Mouse (Mus musculus): ENCODE data around the gene Prdm12.
"Not testable (repeated sequence)": the region's sequence is repeated elsewhere in the genome, so short reads cannot be mapped to it uniquely, and the experiment has no call there.

The Prdm12 gene

DNA sequence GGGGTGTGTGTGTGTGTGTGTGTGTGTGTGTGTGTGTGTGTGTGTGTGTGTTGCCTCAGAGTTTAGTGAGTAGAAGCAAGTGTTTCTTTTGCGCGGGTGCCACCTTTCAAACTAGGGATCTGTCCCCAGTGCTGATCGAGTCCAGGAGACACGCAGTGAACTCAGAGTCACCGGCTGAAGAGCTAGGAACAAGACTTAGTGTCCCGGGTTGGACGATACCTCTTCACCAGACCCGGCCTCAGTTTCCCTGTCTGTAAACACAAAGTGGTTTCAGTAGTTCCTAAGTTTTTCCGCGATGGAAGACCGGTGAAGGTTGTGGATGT, 1.6 kb downstream of the Prdm12 start:
- no peak for DNase-seq (ENCODE audit: inconsistent age in 2 of 2, low spot score in 1 of 2)

DNA sequence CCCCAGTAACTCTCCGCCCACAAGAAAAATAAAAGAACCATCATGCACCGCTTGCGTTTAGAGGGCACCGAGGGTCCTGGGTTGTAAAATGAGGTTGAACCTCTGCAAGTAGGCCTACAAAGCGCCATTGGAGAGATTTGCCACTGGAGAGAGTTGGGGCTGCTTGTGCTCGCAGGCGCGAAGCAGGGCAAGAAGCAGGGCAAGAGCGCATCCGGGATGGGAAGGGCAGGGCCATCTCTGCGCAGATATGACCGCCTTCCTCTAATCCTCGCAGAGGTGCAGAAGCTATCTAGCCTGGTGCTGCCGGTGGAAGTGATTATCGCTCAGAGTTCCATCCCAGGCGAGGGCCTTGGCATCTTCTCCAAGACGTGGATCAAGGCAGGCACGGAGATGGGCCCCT, 2.1 kb downstream of the Prdm12 start:
- DNase-seq (ENCODE audit: inconsistent age in 2 of 2, low spot score in 1 of 2) = no peak

DNA sequence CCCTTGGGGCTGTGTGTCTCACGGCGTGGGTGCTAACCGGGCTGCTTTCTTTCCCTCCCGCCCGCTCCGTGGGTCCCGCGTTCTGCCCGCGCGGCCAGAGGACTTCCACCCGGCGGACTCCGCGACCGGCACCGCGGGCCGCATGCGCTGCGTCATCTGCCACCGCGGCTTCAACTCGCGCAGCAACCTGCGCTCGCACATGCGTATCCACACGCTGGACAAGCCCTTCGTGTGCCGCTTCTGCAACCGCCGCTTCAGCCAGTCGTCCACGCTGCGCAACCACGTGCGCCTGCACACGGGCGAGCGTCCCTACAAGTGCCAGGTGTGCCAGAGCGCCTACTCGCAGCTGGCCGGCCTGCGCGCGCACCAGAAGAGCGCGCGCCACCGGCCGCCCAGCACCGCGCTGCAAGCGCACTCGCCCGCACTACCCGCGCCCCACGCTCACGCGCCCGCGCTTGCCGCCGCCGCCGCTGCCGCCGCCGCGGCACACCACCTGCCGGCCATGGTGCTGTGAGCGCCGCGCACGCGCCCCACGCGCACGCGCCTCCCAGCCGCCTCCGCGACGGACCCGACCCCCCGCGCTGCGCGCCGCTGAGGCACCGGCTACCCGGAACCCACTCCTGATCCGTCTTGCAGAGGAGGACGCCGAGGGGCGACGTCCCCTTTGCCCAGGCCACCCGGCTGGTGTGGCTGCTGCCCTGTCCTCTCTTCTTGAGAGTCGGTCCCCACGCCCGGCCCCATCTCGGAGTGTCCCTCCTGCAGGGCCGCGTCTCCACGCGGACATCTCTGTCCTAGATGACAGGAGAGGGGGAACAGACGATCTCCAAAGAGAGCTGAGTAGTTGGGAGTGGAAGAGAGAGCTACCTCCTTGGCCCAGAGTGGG, 14.4 kb downstream of the Prdm12 start:
- peak; percentile 22 to 58 for DNase-seq (ENCODE audit: inconsistent age in 2 of 2, low spot score in 1 of 2)

DNA sequence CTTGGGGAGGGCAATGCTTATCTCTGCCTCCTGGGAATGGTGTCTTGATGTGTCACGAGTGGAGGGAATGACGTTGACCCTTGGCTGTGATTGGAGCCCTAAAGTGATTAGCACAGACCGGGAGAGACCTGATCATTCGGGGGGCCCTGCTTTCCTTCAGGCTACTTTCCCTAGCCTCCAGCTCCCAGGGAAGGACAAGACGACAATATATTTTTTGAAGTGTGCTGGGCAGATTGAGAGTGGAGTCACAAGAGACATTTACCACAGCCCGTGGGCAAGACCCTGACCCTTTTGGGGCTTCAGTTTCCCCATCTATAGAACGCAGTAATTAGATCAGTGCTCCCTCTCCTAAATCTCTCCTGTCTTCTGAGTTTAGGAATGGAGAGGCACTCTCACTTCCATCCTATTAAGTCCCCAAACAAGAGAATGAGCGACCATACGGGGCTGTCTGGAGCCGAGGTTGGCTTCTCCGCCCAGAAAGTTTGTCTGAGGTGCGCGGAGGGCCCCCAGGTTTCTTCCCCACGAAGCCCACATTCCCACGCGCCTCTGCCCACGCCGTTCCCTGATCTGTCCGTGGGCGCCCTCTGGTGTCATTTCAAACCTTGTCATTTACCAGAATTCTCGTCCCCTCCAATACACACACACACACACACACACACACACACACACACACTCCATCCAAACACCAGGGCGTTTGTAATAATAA, 15.2 kb downstream of the Prdm12 start:
- DNase-seq (ENCODE audit: inconsistent age in 2 of 2, low spot score in 1 of 2) = peak; percentile 49 to 83

DNA sequence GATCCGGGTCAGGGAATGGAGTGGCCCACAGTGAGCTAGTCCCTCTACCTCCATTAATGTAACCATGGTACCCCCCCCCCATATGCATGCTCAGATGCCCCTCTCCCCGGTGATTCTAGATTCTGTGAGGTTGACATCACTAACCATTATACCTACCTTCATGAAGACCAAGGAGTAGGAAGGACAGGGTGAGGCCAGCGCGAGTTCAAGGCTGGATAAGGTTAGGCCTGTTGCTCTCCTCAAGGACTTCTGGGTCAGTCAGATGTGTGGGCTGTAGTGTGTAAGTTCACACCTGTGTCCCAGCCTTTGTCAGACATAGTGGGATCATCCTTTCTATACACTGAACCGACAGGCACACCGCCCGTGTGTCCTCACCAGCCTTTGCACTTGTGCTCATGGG, 16.5 kb downstream of the Prdm12 start:
- DNase-seq (ENCODE audit: inconsistent age in 2 of 2, low spot score in 1 of 2) = no peak

DNA sequence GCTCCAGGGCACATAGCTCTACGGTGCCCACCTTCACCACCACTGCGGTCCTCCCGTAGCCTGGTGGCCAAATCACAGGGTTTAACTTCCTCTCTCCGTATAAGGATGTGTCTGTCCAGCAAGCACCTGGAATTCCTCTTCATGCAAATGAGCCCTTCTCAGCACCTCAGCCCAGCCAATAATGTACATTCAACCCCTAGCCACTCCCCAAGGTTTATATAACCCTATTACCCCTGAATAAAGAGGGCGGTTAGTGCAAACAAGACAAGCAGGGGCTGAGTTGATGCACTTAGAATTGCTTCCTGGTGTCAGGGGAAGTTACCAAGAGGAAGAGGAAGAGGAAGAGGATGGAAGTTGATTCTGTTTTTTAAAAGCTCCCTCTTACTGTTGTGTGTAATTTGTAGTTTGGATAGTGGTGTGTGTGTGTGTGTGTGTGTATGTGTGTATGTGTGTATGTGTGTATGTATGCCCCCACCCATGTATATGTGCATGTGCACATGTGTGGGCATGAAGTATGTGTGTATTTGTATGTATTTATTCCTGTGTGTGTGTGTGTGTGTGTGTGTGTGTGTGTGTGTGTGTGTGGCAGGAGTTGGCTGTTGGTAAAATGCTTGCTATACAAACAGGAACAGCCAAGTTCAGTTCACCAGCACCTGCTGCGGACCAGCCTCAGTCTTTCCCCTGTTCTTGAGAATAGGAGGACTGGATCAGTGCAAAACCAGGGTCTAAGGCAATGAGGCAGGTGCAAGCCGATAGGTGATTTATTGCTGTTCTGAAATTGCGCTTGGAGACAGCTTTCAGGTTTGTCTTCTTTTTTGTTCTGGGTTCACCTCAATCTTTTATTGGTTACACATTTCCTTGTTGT, 23.3 kb downstream of the Prdm12 start:
- DNase-seq (ENCODE audit: inconsistent age in 2 of 2, low spot score in 1 of 2) = no peak

DNA sequence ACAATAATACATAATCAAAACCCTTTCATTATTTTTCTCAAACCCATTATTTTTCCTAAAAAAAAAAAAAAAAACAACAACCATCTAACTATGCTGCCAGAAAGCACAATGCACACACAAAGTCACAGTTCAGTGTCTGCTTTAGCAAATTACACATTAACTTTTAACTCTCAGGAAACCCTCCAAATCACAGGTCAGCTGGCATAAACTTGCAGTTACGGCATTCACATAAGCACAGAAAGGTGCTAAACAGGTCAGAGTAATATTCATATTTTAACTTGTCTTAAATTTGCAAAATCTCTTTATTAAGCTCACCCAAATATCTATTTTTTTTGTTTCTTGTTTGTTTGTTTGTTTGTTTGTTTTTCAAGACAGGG, 24.0 kb downstream of the Prdm12 start:
- no peak for DNase-seq (ENCODE audit: inconsistent age in 2 of 2, low spot score in 1 of 2)

DNA sequence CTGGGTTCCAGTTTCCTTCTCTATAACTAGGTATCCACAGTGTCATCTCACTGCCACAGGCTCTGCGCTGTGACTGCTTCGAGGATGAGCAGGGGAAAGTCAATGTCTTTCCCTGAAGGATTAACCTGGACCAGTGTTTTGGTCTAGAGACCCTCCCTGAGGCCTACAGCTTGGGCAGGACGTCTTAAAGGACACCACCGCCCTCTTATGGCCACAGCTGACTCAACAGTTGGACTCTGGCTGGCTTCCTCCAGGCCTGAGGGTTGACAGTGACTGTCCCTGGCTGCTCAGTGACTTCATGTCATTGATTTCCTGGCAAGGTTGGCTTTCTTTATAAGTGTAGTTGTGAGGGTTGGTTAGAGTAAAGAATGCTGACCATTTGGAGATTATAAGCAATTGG, 27.5 kb downstream of the Prdm12 start:
- peak in 1 of 2 experiments; percentile 70 for DNase-seq (ENCODE audit: inconsistent age in 2 of 2, low spot score in 1 of 2)

DNA sequence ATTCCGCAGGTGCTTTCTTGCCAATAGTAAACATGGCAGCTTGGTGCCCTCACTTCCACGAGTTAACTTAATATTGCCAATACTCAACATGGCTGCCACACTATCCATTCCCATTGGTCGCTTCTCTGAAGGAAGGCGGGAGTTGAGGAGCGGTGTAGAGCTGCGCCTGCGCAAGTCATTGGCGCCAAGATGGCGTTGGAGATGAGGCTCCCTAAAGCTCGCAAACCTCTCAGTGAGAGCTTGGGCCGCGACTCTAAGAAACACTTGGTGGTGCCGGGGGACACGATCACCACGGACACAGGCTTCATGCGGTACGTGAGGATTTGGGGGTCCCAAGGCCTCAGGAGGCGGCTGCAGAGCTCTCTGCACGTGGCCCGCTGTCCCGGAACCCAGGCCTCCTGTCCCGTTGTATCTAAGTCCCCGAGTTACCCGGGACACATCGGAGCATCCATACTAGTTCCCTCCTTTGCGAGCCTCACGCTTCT, 30.8 kb downstream of the Prdm12 start, which contains the start of gene Exosc2:
TSS of gene Exosc2 (plus strand) at position 165 of the 485 bp plus-strand sequence.
- DNase-seq (ENCODE audit: inconsistent age in 2 of 2, low spot score in 1 of 2) = peak; percentile 92 to 97

DNA sequence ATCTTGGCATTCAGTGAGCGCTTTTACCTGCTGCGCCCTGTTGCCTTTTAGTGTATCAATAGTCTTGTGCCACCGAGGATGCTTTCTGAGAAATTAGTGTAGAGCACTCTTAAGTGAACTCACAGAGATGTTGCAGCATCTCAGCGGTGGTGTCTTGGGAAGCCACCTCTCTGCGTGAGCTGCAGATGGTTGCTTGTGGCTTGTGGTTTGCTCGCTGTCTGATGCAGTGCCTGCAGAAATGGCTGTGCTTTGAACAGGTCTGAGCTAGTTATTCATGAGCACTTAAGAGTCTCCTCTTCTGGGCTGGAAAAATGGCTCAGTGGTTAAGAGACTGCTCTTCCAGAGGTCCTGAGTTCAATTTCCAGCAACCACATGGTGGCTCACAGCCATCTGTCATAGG, 38.8 kb downstream of the Prdm12 start:
- DNase-seq (ENCODE audit: inconsistent age in 2 of 2, low spot score in 1 of 2) = no peak

DNA sequence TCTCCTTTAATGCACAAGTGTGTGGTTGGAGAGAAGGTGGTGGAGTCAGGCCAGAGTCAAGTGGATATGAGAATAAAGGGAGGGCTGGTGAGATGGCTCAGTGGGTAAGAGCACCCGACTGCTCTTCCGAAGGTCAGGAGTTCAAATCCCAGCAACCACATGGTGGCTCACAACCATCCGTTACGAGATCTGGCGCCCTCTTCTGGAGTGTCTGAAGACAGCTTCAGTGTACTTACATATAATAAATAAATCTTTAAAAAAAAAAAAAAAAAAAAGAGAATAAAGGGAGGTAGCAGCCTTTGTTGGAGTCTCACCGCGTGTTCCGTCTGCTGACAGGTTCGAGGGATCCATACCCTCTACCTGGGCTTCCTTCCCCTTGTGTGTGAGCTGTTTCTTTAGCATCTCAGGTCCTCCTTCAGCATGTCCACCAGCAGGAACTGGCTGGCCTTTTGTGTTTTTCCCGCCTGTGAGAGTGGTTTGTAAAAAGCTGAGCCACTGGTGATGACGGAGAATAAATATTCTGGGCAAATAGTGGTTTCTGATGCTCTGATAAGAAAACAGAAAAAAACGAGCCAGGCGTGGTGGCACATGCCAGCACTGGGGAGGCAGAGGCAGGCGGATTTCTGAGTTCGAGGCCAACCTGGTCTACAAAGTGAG, 41.3 kb downstream of the Prdm12 start:
- DNase-seq (ENCODE audit: inconsistent age in 2 of 2, low spot score in 1 of 2) = not testable (repeated sequence)

DNA sequence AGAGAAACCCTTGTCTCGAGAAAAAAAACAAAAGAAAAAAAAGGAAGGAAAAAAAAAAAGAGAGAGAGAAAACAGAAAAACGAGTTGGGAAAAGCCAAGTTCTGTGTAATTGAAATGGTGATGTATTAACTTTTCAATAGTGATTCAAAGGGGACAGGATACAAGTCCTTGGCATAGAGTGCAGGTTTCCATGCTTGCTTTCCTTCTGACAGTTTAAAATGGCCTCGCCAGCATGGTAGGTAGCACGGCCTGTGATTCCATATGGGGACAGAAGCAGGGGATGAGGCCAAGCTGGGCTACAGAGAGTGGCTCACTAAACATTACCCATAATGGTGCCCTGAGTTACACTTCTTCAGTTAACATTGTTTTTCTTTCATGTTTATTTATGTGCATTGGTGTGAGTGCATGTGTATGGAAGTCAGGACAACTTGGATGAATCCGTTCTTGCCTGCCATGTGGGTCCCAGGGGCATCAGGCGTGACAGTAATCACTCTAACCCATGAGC, 41.9 kb downstream of the Prdm12 start:
- DNase-seq (ENCODE audit: inconsistent age in 2 of 2, low spot score in 1 of 2) = no peak

DNA sequence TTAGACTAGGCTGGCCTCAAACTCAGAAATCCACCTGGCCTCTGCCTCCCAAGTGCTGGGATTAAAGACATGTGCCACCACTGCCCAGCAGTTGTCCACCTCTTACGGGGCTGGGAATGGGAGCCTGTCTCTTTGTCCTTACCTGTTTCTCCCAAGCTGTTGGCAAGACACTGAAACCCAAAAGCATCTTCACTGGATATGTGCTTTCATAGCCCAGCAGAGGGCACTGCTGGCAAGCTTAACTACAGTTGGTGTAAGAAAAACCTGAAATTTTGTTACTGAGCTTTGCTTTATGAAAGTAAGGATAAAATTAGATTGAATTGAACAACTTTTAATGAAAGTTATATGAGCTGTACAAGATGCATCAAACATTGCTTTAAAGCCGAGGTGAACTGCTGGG, 43.8 kb downstream of the Prdm12 start:
- DNase-seq (ENCODE audit: inconsistent age in 2 of 2, low spot score in 1 of 2) = peak; percentile 44 to 80

DNA sequence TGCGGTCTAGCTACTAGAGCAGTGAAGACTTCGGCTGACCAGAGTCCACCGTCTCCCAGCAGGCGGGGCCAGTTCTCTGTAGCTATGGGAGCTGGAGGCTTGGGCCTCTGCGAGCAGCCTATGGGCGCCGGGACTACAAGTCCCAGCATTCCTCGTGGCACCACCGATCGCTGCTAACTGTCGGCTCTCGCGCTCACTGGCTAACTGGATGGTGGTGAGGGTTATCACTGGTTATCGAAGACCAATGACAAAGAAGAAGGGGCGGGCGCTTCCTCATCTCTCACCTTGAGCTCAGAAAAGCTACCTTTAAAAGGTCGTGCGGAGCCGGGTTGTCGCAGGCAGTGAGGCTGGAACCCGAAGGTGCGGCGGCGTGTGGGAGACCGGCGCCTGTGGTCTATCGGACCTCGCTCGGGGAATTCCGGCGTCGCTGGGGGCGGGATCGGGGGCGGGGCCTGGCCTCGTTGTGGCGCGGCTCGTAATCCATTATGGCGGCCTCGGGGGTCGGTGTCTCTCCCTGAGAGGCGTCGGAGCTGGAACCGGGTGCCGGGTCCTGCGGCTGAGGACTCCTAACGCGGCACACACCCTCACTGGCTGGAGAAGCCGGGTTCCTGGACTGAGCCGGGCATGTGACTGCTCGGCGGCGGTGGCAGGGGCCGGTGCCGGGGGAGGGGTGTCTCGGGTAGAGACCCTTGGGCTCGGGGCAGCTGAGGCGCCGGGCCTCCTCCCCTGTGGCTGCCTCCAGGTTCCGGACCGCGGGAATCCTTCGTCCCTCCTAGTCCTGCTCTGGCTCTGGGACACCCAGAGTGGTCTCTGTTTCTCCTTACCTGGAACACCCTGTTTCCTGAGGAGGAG, 48.5 kb downstream of the Prdm12 start, which contains the start of gene Abl1:
TSS of gene Abl1 (plus strand) at position 303 of the 852 bp plus-strand sequence.
- DNase-seq (ENCODE audit: inconsistent age in 2 of 2, low spot score in 1 of 2) = peak; percentile 97 to 98

DNA sequence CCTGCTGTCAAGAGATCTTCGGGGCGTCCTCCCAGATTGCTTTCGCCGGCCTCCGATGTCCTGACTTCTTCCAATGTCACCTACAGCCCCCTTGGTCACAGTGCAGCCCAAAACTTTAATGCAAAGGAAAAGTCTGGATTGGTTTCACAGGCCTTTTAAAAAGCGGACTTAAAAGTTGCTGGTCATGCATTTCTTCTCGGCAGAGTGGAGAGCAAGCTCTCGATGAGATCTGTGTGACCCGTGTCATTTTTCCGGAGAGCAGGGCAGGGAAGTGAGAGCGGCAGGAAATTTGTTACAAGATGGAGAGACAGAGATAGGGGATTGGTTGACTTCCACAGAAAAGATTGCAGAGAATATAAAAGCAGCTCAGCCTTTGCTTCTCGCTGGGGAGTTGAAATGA, 49.2 kb downstream of the Prdm12 start:
- peak; percentile 32 to 79 for DNase-seq (ENCODE audit: inconsistent age in 2 of 2, low spot score in 1 of 2)

DNA sequence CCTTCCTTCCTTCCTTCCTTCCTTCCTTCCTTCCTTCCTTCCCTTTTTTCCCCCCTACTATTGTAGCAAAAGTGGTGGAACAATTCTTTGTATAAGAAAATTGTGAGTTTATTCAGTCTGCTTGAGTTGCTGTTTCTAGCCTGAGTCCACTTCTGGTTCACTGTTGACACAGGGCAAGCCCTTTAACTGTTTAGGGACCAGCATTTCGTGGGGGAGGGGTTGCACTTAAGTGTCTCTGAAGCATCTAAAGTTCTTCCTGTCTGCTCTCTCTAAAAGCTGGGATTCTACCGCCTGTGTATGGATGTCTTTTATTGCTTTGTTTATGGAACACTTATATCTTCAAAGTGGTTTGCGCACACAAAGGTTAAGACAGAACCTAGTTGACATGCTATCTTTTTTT, 50.2 kb downstream of the Prdm12 start:
- no peak for DNase-seq (ENCODE audit: inconsistent age in 2 of 2, low spot score in 1 of 2)

DNA sequence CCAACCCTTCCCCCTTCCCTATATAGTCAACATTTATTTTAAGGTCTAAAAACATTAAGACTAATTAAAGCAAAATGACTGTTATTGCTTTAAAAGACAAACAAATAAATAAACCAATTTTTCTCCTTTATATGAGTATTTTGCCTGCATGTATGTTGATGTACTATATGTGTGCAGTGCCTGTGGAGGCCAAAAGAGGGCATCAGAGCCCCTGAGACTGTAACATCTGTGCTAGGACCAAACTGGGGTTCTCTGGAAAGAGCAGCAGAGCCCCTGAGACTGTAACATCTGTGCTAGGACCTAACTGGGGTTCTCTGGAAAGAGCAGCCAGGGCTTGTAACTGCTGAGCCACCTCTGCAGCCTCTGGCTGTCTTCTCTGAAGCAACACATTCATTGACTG, 58.4 kb downstream of the Prdm12 start:
- no peak for DNase-seq (ENCODE audit: inconsistent age in 2 of 2, low spot score in 1 of 2)

DNA sequence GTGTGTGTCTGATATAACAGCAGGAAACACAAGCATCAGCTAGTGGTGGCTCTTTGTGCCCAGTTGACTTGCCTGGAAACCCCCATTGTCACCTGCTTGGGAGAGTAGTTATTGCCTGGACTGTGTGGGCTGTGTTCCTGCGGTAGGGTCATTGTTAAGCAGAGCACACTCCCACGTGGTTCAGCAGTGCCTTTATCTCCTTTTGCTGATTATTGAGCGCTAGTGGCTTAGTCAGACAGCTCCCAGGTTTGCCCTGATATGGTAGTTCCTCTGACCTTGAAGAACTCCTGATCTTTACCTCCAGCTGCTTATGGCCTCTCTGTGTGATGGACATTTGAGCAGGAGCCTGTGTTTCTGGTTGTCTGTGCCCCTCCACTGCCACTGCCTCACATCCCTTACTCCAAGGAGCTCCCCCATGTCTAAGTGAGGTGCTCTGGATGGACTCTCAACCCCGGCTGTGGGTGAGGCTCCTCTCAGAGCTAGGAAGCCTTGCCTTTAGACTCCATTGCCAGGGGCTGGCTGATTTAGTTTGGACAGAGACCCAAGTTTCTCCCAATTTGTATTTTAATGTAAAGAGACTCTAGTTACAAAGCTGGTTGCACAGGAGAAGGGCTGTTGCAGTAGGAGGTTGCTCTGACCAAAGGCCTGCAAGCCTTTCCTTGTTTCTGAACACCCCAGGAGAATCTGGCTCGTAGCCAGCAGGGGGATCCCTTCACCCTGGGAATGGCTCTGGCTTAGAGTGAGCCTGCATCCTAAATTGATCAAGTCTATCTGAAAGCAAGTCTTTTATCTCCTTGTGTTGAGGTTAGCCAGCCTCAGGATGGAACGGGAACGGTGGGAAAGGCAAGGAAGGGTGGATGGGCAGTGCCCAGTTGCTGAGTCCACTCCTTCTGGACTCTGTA, 61.0 kb downstream of the Prdm12 start:
- DNase-seq (ENCODE audit: inconsistent age in 2 of 2, low spot score in 1 of 2) = no peak

DNA sequence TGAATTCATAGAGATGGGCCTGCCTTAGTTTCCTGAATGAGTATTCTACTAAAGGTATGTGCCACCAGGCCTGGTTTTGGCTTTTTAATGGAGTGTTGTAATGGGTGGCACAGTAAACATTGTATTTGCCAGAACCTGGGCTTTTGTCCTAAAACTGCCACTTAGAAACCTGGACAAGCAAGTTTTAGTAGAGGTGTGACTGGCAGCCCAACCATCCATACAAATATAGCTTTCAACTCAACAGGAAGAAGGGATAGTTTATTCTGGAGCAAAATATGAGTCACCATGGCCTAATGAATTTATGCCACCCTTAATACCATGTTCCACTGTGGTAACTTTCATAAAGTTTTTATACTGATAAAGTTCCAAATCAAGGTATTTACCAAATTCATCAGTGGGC, 63.4 kb downstream of the Prdm12 start:
- no peak for DNase-seq (ENCODE audit: inconsistent age in 2 of 2, low spot score in 1 of 2)

Data from adrenal gland, adult (tissue).